Mouse (Mus musculus) intestine, embryonic 16.5 days (tissue): ENCODE results near the gene Psapl1. TPM values are rescaled to one million over a fixed set of nuclear protein-coding genes. Genes with fewer than 3 reads are reported as not detected.
A peak's percentile ranks its signal among the peaks of the same experiment; 100 is the strongest.
"Not testable (repeated sequence)": the region's sequence is repeated elsewhere in the genome, so short reads cannot be mapped to it uniquely, and the experiment has no call there.

Experiments used
- ATAC-seq: fragments of 200-750 bp; cut with Nextera tagmentation; 2 replicates; pipeline ENCODE4 v1.8.0; 2017; ENCODE audit warnings: moderate TSS enrichment, moderate library complexity
- H3K27ac ChIP-seq: fragments of 300-500 bp; sonication (generic); 2 replicates; pipeline ENCODE4 v1.5.1; 2014; ENCODE audit warnings: mild to moderate bottlenecking, low read length
- H3K27me3 ChIP-seq: fragments of 300-500 bp; sonication (generic); replicated peaks from 2 replicates; pipeline ENCODE4 v1.6.1; 2014; ENCODE audit warnings: low read length, control low read depth, mixed read lengths; ENCODE audit not compliant: control insufficient read depth, insufficient read depth
- H3K36me3 ChIP-seq: fragments of 300-500 bp; sonication (generic); 2 replicates; pipeline ENCODE4 v1.6.1; 2014; ENCODE audit warnings: low read length, control low read depth; ENCODE audit not compliant: control insufficient read depth, insufficient read depth
- H3K4me1 ChIP-seq: fragments of 300-500 bp; sonication (generic); 2 replicates; pipeline ENCODE4 v1.6.1; 2014; ENCODE audit warnings: low read length, control low read depth, mixed read lengths; ENCODE audit not compliant: control insufficient read depth, insufficient read depth
- H3K4me2 ChIP-seq: fragments of 300-500 bp; sonication (generic); 2 replicates; pipeline ENCODE4 v1.6.1; 2014; ENCODE audit warnings: low read depth, low read length, control low read depth
- H3K4me3 ChIP-seq: fragments of 300-500 bp; sonication (generic); 2 replicates; pipeline ENCODE4 v1.5.1; 2014; ENCODE audit warnings: mild to moderate bottlenecking, low read length
- H3K9ac ChIP-seq: fragments of 300-500 bp; sonication (generic); 2 replicates; pipeline ENCODE4 v1.6.1; 2014; ENCODE audit warnings: low read depth, low read length
- H3K9me3 ChIP-seq: fragments of 300-500 bp; sonication (generic); 2 replicates; pipeline ENCODE4 v1.6.1; 2016; ENCODE audit warnings: low read length, control low read depth; ENCODE audit not compliant: control insufficient read depth
- WGBS: fragments of 180-500 bp; shearing (Covaris S2); extraction: QIAGEN DNeasy Blood & Tissue Kit; methylation state at CpG from one replicate; pipeline ENCODE4 v1.1.7; 2014; 5-methylcytosine and 5-hydroxymethylcytosine counted together
- polyA plus RNA-seq: library from polyadenylated mRNA; unstranded; fragments of >200 nt; fragmentation: Nextera tagmentation; extraction: Ambion mirVana; gene quantifications from 2 replicates; pipeline ENCODE4 v1.2.1, GENCODE M21; 2015

The Psapl1 gene
- polyA plus RNA-seq, 1 experiment from 2014 or later = 0.16 TPM

DNA sequence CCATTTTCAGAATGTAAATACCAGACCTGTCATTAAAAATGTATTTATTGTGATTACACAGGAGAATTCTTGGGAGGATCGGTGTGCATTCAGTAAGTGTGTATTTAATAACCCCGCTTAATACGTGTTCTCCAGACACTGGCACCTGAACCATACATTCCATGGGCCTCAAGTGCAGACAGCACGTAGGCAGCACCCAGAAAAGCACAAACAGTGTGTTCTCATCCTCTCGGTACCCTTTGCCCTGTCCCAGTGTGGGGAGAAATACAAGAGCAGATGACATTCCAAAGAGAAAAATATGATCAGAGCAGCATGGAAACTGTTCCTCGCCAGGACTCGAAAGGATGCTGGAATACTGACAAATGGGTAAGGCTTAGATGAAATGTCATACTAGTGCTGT is 22.0 kb downstream of the Psapl1 start:
- H3K4me3 ChIP-seq = no peak overlapping the region
- no peaks in the 10 kb centered on the region; the same call in 1 of the 2 replicates for H3K4me1 ChIP-seq
- peak overlapping the region; percentile 36 for H3K9ac ChIP-seq
- no peak overlapping the region for H3K4me2 ChIP-seq
- 59% methylated on average over 7 of the region's 7 CpGs for WGBS
- peak; percentile 30 for ATAC-seq
- peak overlapping the region; percentile 78 for H3K27ac ChIP-seq
- H3K27me3 ChIP-seq = no peaks in the 10 kb centered on the region
- H3K36me3 ChIP-seq = no peaks in the 10 kb centered on the region
- H3K9me3 ChIP-seq = no peaks in the 10 kb centered on the region

DNA sequence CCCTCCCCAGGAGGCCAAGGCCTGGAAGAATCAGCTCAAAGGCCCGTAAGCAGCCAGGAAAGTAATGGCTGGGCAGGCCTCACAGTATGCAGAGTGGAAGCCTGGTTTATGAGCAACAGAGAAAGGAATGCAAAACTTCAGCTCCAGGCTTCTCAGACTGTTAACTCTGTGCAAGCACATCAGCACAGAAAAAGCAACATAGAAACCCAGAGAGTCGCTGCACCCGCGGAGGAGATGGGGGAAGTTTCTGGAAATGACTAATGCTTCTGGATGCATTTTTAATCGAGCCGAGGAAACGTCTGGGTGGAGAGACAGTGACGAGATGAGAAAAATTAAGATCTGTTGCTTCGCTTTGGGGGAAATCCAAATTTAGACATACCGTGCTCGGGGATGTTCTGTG is 22.5 kb downstream of the Psapl1 start:
- Histone ChIP-seq H3K9ac (peak overlapping the region; percentile 36), H3K27ac (peak overlapping the region; percentile 78), H3K36me3 (no peaks in the 10 kb centered on the region), H3K27me3 (no peaks in the 10 kb centered on the region), H3K9me3 (no peaks in the 10 kb centered on the region), H3K4me3 (no peak overlapping the region), H3K4me1 (no peaks in the 10 kb centered on the region; the same call in 1 of the 2 replicates), H3K4me2 (no peak overlapping the region)
- ATAC-seq = peak; percentile 62
- 55% methylated on average over 11 of the region's 11 CpGs for WGBS

DNA sequence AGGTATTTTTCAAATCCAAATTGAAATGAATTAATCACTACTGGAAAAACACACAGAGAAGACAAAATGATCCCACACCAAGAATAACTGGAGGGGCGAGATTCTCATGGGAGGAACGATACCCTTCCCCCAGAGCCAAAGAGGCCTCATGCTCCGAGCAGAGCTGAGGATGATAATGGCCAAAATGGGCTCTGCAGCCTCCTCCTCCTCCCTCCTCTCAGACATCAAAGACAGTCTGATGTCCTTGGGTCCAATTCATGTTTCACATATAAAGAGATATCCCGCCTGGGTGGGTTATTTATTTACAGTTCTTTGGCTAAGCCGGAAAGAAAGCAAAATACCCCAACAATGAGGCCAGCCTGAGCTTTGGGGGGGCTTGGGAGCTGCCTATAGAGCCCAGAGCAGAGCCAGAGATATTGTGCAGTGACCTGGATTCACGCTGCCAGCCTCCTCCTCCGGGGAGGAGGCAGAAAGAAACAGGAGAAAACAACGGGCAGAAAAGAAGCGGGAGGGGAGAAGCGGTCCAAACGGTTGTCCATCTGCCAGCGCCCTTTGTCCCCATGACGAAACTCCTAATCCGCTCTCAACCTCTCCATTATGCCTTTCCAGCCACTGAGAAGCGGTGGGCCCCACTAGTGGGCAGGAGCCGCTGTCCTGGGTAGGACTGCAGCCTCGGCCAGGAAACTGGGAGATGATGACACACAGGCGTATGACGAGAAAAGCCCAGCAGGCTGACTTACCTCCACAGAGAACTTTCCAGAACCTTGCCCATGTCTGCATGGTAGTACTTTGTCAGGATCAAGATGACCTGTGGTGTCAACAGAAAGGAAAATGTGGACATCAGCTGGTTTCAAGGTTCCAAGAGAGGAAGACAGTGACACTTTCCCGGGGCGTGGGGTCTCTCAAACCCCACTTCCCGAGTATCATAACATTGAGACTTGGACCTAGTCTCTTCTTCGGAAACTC is 24.9 kb downstream of the Psapl1 start:
- 72% methylated on average over 23 of the region's 23 CpGs for WGBS
- no peak overlapping the region for H3K9ac ChIP-seq

DNA sequence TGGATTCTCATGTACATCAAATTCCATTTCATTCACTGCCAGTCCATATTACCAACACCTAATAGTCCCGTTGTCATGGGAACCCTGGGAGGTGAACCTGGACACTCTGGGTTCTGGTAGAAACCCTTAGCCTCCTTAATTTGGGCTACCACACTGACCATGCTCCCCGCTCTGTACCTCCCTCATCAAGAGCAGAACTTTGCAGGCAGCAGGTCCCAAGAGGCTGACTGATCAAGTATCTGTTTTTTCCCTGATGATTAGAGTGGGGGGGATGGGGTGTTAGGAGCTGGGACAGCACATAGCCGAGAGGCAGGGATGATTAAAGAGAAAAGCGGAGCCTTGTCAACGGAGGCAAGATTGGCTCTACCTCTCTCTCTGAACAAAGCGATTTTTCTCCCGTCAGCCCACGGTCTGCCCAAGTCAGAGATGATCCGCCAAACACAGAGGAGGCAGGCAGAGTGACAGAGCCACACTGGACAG is 26.5 kb downstream of the Psapl1 start:
- H3K9ac ChIP-seq = no peak overlapping the region
- no peak overlapping the region for H3K4me3 ChIP-seq
- no peaks in the 10 kb centered on the region for H3K9me3 ChIP-seq
- no peaks in the 10 kb centered on the region; the same call in 1 of the 2 replicates for H3K4me1 ChIP-seq
- no peaks in the 10 kb centered on the region for H3K27me3 ChIP-seq
- H3K27ac ChIP-seq = no peak overlapping the region
- no peaks in the 10 kb centered on the region for H3K36me3 ChIP-seq
- no peak for ATAC-seq
- WGBS = 56% methylated on average over 9 of the region's 9 CpGs
- H3K4me2 ChIP-seq = no peak overlapping the region

More for the DNA sequence above, 24.9 kb downstream of the Psapl1 start:
- H3K27me3 ChIP-seq = no peaks in the 10 kb centered on the region
- H3K4me1 ChIP-seq = no peaks in the 10 kb centered on the region; the same call in 1 of the 2 replicates
- no peak overlapping the region for H3K4me3 ChIP-seq
- ATAC-seq = no peak
- H3K27ac ChIP-seq = no peak overlapping the region
- H3K9me3 ChIP-seq = no peaks in the 10 kb centered on the region
- no peak overlapping the region for H3K4me2 ChIP-seq
- H3K36me3 ChIP-seq = no peaks in the 10 kb centered on the region

DNA sequence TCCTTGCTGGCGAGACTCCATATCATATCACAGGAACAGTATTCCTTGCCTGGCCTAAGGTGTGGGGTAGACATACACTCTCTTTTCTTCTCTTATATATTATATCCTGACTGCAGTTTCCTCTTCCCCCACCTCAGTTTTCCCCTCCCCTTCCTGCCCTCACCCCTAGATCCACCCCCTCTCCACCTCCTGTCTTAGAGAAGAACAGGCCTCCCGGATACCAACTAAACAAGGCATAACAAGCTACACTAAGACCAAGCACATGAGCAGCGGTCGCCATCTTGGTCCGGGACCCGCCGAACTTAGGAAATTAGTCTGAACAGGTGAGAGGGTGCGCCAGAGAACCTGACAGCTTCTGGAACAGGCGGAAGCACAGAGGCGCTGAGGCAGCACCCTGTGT is 33.7 kb downstream of the Psapl1 start:
- 92% methylated on average over 7 of the region's 10 CpGs for WGBS
- not testable (repeated sequence) for H3K9ac ChIP-seq, H3K4me1 ChIP-seq, ATAC-seq, H3K27me3 ChIP-seq, H3K4me3 ChIP-seq, H3K36me3 ChIP-seq, H3K27ac ChIP-seq, H3K4me2 ChIP-seq, H3K9me3 ChIP-seq

DNA sequence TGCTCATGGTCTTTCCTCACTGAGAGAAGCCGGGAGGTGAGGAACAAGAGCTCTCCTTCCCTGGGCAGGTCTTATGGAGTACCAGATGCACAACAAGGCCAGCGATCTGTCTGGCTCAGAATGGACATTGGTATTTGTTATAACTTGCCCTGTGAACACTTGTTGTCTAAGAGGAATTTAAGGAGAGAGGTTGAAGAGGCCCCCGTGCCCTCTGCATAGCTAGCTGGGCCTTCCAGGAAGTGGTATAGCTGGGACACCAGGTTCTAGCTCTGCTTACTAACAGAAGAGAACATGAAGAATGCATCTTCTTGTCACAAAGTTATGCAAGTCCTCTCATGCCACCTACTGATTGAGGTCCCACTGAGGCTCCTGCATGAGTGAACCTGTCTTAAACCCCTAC is 44.2 kb downstream of the Psapl1 start:
- Histone ChIP-seq H3K9me3 (no peaks in the 10 kb centered on the region), H3K4me3 (no peak overlapping the region), H3K4me2 (no peak overlapping the region)

DNA sequence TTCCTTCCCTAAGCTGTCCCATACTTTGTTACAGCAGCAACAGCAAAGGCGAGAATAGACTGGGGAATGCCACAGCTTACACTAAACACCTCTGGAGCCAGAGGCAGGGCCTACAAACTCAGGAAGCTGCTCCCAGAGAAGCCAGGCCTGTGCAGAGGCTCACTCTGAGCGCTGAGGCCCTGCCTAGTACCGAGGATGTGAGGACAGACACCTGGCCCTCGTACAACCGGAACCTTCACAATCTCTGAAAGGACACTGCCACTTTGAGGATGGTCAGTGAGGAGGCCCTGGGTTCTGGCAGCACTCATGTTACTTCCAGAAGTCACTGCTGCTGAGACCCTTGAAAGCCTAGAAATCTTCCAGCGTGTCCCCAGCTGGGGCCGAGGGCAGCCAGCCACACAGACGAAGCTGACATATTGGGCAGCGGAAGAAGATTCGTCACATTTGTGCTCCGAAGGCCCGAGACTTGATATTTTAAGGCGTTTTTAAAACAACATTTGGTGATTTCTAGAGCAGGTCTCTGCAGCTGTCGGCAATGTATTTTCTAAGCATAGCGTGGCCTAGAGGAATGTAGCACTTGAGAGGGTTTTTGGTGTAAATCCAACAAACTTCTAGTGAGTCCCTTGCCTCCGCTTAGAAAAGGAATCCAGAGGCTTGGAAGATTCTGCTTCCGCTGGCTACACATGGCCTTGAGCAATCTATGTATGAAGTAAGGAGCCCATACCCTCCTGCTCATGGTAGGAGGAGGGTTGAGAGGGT is 49.1 kb downstream of the Psapl1 start:
- 55% methylated on average over 17 of the region's 17 CpGs for WGBS
- Histone ChIP-seq H3K27me3 (no peaks in the 10 kb centered on the region), H3K4me3 (no peak overlapping the region), H3K9ac (no peak overlapping the region), H3K4me2 (no peak overlapping the region), H3K27ac (peak overlapping the region; percentile 69), H3K9me3 (no peaks in the 10 kb centered on the region), H3K36me3 (no peaks in the 10 kb centered on the region), H3K4me1 (peaks cover 9% of the 10 kb centered on the region)
- peak; percentile 78 for ATAC-seq

More for the DNA sequence above, 44.2 kb downstream of the Psapl1 start:
- Histone ChIP-seq H3K27ac (no peak overlapping the region), H3K9ac (no peak overlapping the region), H3K27me3 (no peaks in the 10 kb centered on the region), H3K4me1 (0 out of 2 replicates have a peak, but pooled peaks cover 3% of the 10 kb centered on the region), H3K36me3 (no peaks in the 10 kb centered on the region)
- WGBS = 83% methylated on average over 3 of the region's 3 CpGs
- ATAC-seq = no peak

DNA sequence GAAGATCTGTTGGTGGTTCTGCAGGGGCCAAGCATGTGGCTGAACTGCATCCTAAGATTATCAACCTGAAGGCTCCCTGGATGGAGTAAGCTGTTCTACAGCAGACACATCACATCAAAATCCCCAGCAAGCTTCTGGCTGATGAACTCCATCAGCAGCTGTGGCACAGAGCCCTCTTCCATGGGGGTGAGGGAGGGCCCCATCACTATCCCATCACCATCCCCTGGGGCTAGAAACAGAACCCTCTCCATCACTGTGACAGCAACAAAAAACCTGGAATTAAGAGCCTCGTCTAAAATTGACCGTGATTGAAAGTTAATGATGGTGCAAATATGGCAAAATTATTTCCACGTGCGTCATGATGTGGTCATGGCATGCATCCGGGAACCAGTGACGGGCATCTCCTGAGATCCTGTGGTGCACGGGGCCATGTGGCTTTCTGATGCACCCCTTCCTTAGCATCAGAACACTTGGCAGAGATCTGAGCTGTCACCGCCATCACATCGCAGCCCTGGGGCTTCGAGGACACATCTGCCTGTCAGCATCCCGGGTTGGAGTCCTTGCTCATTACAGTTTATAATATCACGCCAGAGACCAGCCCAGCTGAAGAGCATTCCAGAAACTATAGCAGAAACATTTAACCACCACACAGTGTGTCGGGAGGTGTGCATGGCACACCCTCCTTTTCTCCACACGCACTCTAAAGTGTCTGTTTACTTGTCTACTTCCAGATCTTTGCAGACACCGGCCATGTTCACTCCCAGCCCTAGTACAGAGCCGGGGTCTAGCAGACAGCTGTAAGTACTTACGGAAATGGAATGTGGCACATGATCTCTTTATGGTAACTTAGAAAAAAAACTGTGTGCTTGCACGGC is 51.1 kb downstream of the Psapl1 start:
- Histone ChIP-seq H3K4me2 (no peak overlapping the region), H3K4me1 (peaks cover 9% of the 10 kb centered on the region), H3K9me3 (no peaks in the 10 kb centered on the region), H3K4me3 (no peak overlapping the region), H3K9ac (no peak overlapping the region), H3K36me3 (no peaks in the 10 kb centered on the region), H3K27ac (no peak overlapping the region; the same call in 1 of the 2 replicates), H3K27me3 (no peaks in the 10 kb centered on the region)
- ATAC-seq = peak; percentile 53; the same call in 1 of the 2 replicates
- 58% methylated on average over 18 of the region's 18 CpGs for WGBS
